Mouse (Mus musculus) central nervous system, embryonic 18 days (tissue): Measurements from ENCODE around the gene Vmn1r204. TPM values are rescaled to one million over a fixed set of nuclear protein-coding genes. Genes with fewer than 3 reads are reported as not detected.

Experiments used
- polyA plus RNA-seq: library from polyadenylated mRNA; depleted of rRNA; stranded (reverse); fragments of >200 nt; gene quantifications from 2 replicates; pipeline ENCODE4 v1.2.3, GENCODE M21; 2012; rRNA removed

Vmn1r204 gene
- not detected in 2 replicates for polyA plus RNA-seq

GRCm38 (mm10) chr13:22552898-22553297 is at the start of gene Vmn1r204:
TSS of gene Vmn1r204 (plus strand) at chr13:22553198.

GRCm38 (mm10) chr13:22505281-22505680 is 47.7 kb upstream of the Vmn1r204 start, which contains the start of gene Vmn1r202:
TSS of gene Vmn1r202 (minus strand) at chr13:22505381.

GRCm38 (mm10) chr13:22517814-22518213 is 35.2 kb upstream of the Vmn1r204 start, which contains the start of gene Vmn1r203:
TSS of gene Vmn1r203 (plus strand) at chr13:22518114.

GRCm38 (mm10) chr13:22592900-22593299 is 39.9 kb downstream of the Vmn1r204 start, which contains the start of gene Vmn1r205:
TSS of gene Vmn1r205 (minus strand) at chr13:22593000.

Other genes starting within 250 kb of the Vmn1r204 start
- gene Vmn1r197, start 228.6 kb upstream of the Vmn1r204 start, polyA plus RNA-seq = not detected in 2 replicates
- not detected in 2 replicates for gene Vmn1r198, start 202.8 kb upstream of the Vmn1r204 start, polyA plus RNA-seq
- not detected in 2 replicates for gene Vmn1r199, start 173.4 kb upstream of the Vmn1r204 start, polyA plus RNA-seq
- 0.05 TPM in 2 replicates for gene Vmn1r200, start 162.8 kb upstream of the Vmn1r204 start, polyA plus RNA-seq
- gene Vmn1r201, start 81.3 kb upstream of the Vmn1r204 start, polyA plus RNA-seq = not detected in 2 replicates
- 0.01 TPM in 1 of 2 replicates, not detected in the other for gene Vmn1r202, start 47.8 kb upstream of the Vmn1r204 start, polyA plus RNA-seq
- not detected in 2 replicates for gene Vmn1r203, start 35.1 kb upstream of the Vmn1r204 start, polyA plus RNA-seq
- not detected in 2 replicates for gene Vmn1r205, start 39.8 kb downstream of the Vmn1r204 start, polyA plus RNA-seq
- not detected in 2 replicates for gene Vmn1r206, start 71.1 kb downstream of the Vmn1r204 start, polyA plus RNA-seq
- gene Vmn1r207-ps, start 176.4 kb downstream of the Vmn1r204 start, polyA plus RNA-seq = not detected in 2 replicates
- not detected in 2 replicates for gene Vmn1r208, start 224.2 kb downstream of the Vmn1r204 start, polyA plus RNA-seq